Mouse (Mus musculus) C2C12 (cell line): ENCODE measurements around the gene Ccdc171. TPM values are rescaled to one million over a fixed set of nuclear protein-coding genes. Genes with fewer than 3 reads are reported as not detected.
A peak's percentile ranks its signal among the peaks of the same experiment; 100 is the strongest.
"Not testable (repeated sequence)": the region's sequence is repeated elsewhere in the genome, so short reads cannot be mapped to it uniquely, and the experiment has no call there.

Experiments used
- H3K27me3 ChIP-seq: one replicate; pipeline ENCODE4 v1.6.1; 2011; ENCODE audit not compliant: control insufficient read depth, insufficient read depth, insufficient read length
- H3K36me3 ChIP-seq: one replicate; pipeline ENCODE4 v1.6.1; 2011; ENCODE audit not compliant: control insufficient read depth, insufficient read depth
- H3K4me3 ChIP-seq: one replicate; pipeline ENCODE4 v1.5.1; 2011; ENCODE audit warnings: mild to moderate bottlenecking, control low read depth; ENCODE audit not compliant: poor library complexity, insufficient read depth, severe bottlenecking
- H3K79me2 ChIP-seq: one replicate; pipeline ENCODE4 v1.6.1; 2011; ENCODE audit not compliant: control insufficient read depth, insufficient read depth
- H3K79me3 ChIP-seq: one replicate; pipeline ENCODE4 v1.6.1; 2011; ENCODE audit warnings: low read depth, control low read depth
- H3ac ChIP-seq: one replicate; pipeline ENCODE3; 2011; ENCODE audit warnings: low read depth; ENCODE audit not compliant: control insufficient read depth, insufficient read length
- CEBPB ChIP-seq: IDR thresholded peaks from one replicate; pipeline ENCODE4 v1.6.1; 2011; ENCODE audit warnings: low read depth, mild to moderate bottlenecking, control low read depth, moderate library complexity
- CTCF ChIP-seq: IDR thresholded peaks from one replicate; pipeline ENCODE4 v1.5.1; 2011; ENCODE audit not compliant: control insufficient read depth, insufficient read depth, insufficient read length
- FOSL1 ChIP-seq: IDR thresholded peaks from one replicate; pipeline ENCODE4 v1.8.0; 2011; ENCODE audit warnings: mild to moderate bottlenecking, low read length; ENCODE audit not compliant: poor library complexity, insufficient read depth, severe bottlenecking
- MAX ChIP-seq: IDR thresholded peaks from one replicate; pipeline ENCODE4 v1.6.1; 2011; ENCODE audit warnings: mild to moderate bottlenecking, control low read depth
- MYOD1 ChIP-seq: IDR thresholded peaks from one replicate; pipeline ENCODE4 v1.6.1; 2011; ENCODE audit warnings: low read depth; ENCODE audit not compliant: control insufficient read depth, insufficient read length
- MYOG ChIP-seq: IDR thresholded peaks from one replicate; pipeline ENCODE4 v1.6.1; 2011; ENCODE audit not compliant: control insufficient read depth, insufficient read length; ENCODE audit errors: extremely low read depth
- USF1 ChIP-seq: IDR thresholded peaks from one replicate; pipeline ENCODE4 v1.6.1; 2011; ENCODE audit warnings: low read depth, mild to moderate bottlenecking, control low read depth, moderate library complexity
- long read RNA-seq, 2 experiments: library from polyadenylated mRNA; unstranded; transcript quantifications; one replicate each; pipeline ENCODE4 v2.0.0; 2019 to 2020
- polyA plus RNA-seq: library from polyadenylated mRNA; unstranded; fragments of >200 nt; fragmentation: generic; extraction: Trizol; gene quantifications from one replicate; pipeline ENCODE4 v1.2.1, GENCODE M21; 2012; ENCODE audit warnings: missing spikeins

Ccdc171 gene
- polyA plus RNA-seq, result 0.37 TPM
- long read RNA-seq, experiment 1, partial matches to known transcripts, result 1 of 3 reads
- long read RNA-seq, experiment 1, other reads (novel, unspliced or antisense), result 2 of 3 reads
- long read RNA-seq, experiment 2, partial matches to known transcripts, result 1 of 7 reads
- long read RNA-seq, experiment 2, other reads (novel, unspliced or antisense), result 6 of 7 reads

DNA sequence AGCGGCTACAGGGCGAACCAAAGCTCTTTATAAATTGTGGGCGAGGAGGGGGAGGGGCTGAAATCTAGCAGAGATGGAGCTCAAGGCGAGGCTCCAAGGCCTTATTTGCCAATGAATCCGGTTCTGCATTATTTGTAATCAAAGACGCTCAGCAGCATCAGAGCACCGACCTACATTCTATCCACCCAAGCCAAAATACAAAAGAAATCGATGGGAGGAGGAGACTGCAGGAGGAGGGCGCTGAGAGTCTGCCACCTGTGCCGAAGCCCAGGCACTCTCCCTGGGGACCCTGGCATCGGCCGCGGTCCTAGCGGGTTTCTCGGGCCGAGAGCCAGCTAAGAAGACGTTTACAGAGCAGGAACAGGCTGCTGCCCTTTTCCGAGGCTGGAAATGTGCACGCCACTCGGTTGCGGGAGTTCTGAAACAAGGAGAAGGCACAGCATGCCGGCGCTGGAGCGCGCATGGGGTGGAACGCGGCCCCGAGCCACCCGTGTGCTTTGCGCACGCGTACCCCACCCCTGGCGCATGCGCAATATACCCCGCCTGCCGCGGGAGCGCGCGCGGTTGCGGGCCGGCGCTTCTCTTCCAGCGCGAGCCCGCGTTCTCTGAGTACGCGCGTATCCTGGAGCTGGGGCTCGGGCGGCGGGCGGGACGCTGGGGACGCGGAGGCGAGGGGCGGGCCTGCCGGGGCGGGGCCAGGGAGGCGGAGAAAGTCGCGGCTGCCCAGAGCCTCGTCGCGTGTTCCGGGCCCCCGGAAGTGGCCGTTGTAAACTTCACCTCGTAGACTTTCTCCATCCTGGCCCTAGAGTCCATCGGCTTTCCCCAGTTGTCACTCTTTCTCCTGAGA, at the start of gene Ccdc171:
Gene Ccdc171 (plus strand): TSS at position 703 of the 847 bp plus-strand sequence.
- no peak for TF ChIP-seq CTCF
- TF ChIP-seq MYOD1, result no peak
- no peak for TF ChIP-seq FOSL1
- no peak for TF ChIP-seq USF1
- no peak for TF ChIP-seq MYOG
- TF ChIP-seq MAX, result no peak
- no peak for TF ChIP-seq CEBPB
- Histone ChIP-seq H3K79me2 (no peaks in the 10 kb centered on the region), H3K4me3 (peak within 1 kb of the TSS; percentile 66), H3K27me3 (no peaks in the 10 kb centered on the region), H3K79me3 (no peaks in the 10 kb centered on the region), H3ac (peak within 1 kb of the TSS; percentile 84), H3K36me3 (no peaks in the 10 kb centered on the region)

DNA sequence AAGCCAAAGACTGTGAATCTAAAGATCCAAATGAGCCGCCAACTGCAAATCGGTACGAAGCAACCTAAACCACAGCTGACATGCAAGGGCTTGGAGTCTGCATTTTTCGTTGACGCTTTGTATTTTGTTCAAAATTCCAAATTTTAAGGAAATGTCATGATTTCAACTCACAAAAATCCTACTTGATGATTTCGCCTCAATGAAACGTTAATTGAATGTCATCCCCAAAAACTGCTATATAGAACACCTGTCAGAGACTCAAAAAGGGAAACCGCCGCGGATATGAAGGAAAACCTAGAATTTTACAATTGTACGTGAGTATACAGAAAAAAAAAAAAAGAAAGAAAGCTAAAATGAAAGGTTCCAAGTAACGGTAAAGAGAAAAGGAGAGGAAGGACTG, 40.1 kb upstream of the Ccdc171 start:
- peaks cover 39% of the 10 kb centered on the region for H3K79me3 ChIP-seq
- H3K36me3 ChIP-seq, result peaks cover 40% of the 10 kb centered on the region
- H3ac ChIP-seq, result peak overlapping the region; percentile 82
- peaks cover 51% of the 10 kb centered on the region for H3K79me2 ChIP-seq
- H3K4me3 ChIP-seq, result peak overlapping the region; percentile 49
- no peaks in the 10 kb centered on the region for H3K27me3 ChIP-seq
- TF ChIP-seq MYOG (no peak), USF1 (no peak), CTCF (no peak), MYOD1 (no peak), CEBPB (no peak), MAX (no peak), FOSL1 (no peak)

DNA sequence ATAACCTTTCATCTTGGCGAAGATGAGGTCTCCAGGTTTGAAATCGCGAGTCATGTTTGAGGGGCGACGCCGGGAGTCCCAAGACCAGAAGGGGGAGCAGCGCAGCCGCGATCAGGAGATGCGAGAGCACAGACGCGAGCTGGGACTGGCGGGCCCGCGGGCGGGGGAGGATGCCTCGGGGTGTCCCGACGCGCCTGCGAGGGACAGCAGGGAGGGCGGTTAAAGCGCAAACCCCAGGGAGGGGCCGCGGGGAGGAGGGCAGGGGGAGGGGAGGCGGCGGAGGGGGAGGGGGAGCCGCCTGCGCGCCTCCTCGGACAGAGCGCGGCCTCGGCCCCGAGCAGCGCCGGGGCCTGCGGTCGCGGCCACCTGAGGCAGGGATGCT, 39.6 kb upstream of the Ccdc171 start:
- H3K4me3 ChIP-seq, result peak overlapping the region; percentile 49
- H3ac ChIP-seq, result peak overlapping the region; percentile 82
- H3K79me2 ChIP-seq, result peaks cover 49% of the 10 kb centered on the region
- H3K27me3 ChIP-seq, result no peaks in the 10 kb centered on the region
- peaks cover 35% of the 10 kb centered on the region for H3K36me3 ChIP-seq
- H3K79me3 ChIP-seq, result peaks cover 39% of the 10 kb centered on the region
- TF ChIP-seq MAX (peak; percentile 17), CTCF (peak; percentile 54), USF1 (no peak)

DNA sequence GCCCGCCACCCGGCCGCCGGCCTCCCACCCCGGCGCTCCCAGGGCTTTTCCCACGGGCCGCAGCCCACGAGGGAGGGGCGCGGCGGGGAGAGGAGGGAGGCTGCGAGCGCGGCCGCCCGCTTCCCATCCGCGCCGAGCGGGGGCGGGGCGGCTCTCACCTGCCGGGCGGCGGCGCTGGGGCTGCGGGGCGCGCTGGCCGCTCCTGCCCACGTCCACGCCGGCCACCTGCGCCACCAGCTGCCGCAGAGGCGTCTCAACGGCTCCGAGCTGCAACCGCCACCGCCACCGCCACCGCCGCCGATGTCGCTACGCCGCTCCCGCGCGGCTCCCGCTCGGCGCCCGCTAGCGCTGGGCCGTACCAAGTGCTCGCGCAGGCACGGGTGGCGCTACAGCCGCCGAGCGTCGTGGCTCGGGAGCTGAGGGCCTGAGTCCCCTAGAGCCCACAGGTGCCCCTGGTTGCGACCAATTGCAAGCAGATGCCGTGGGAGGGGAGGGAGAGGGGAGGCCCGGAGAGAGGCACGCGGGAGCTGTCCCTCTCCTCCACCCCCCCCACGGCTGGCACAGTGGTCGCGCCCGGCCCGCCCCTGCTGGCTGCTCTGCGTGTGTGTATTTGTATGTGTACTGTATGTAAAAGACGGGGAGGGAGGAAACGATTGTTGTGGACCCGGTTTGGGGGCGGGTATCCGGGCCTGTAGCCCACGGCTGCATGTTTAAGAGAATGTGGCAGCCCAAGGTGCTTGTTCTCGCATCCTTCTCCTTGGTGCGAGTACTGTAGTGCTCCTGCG, 39.0 kb upstream of the Ccdc171 start, which contains the start of gene Psip1:
Gene Psip1 (minus strand): TSS at position 343 of the 785 bp plus-strand sequence.
- Histone ChIP-seq H3K79me3 (peaks cover 36% of the 10 kb centered on the region), H3K27me3 (no peaks in the 10 kb centered on the region), H3K79me2 (peaks cover 43% of the 10 kb centered on the region), H3K36me3 (peaks cover 30% of the 10 kb centered on the region), H3ac (peak within 1 kb of the TSS; percentile 82), H3K4me3 (peak within 1 kb of the TSS; percentile 49)
- TF ChIP-seq USF1 (no peak), MAX (peak; percentile 52)

DNA sequence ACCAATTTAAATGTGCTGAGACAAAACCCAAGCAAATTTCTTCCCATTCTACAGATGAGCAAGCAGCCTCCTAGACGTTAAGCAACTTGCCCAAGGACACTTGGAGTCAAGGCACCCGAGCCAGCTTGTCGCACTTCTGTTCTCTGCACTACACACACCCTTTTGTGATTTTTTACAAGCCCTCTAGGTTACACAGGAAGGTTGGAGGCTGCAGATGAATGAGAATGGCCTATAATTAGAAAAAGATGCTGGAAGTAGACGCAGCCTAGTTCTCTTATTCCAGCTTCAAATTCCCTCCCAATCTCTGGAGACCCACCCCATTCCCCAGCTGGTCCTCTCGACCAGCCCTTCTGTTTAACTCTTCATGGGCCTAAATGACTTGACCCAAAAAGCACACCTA, 36.2 kb upstream of the Ccdc171 start:
- no peak for TF ChIP-seq CTCF
- no peak for TF ChIP-seq FOSL1
- TF ChIP-seq USF1, result no peak
- no peak for TF ChIP-seq MYOD1
- no peak for TF ChIP-seq MYOG
- no peak for TF ChIP-seq CEBPB
- no peak for TF ChIP-seq MAX
- H3K79me3 ChIP-seq, result peaks cover 15% of the 10 kb centered on the region
- no peak overlapping the region for H3K4me3 ChIP-seq
- H3K27me3 ChIP-seq, result no peaks in the 10 kb centered on the region
- H3K36me3 ChIP-seq, result peaks cover 3% of the 10 kb centered on the region
- peaks cover 15% of the 10 kb centered on the region for H3K79me2 ChIP-seq
- H3ac ChIP-seq, result no peak overlapping the region

DNA sequence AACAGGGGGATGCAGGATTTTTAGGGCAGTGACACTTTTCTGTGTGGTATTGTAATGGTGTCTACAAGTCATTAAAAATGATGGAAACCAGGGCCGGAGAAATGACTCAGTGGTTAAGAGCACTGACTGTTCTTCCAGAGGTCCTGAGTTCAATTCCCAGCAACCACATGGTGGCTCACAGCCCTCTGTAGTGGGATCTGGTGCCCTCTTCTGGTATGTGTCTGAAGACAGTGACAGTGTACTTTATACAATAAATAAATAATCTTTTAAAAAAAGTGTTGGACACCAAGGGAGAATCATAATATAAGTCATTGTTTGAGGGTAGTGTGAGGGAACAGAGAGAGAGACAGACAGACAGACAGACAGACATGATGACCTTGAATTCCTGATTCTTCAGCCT, 32.2 kb upstream of the Ccdc171 start:
- Histone ChIP-seq H3ac (no peak overlapping the region), H3K36me3 (no peaks in the 10 kb centered on the region), H3K27me3 (no peaks in the 10 kb centered on the region), H3K4me3 (no peak overlapping the region), H3K79me3 (no peaks in the 10 kb centered on the region), H3K79me2 (no peaks in the 10 kb centered on the region)
- TF ChIP-seq FOSL1 (no peak), CEBPB (no peak), MYOD1 (no peak), MAX (no peak), MYOG (no peak), CTCF (no peak), USF1 (no peak)

DNA sequence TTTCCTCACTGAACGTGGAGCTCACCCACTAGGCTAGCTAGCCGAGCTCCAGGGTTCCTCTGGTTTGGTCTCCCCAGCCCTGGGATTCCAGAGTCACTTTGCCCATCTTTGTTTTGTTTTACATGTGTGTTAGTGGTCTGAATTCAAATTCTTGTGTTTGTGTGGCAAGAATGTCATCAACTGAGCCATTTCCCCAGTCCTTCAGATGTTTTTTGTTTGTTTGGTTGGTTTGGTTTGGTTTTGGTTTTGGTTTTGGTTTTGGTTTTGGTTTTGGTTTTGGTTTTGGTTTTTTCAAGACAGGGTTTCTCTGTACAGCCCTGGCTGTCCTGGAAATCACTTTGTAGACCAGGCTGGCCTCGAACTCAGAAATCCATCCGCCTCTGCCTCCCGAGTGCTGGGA, 28.3 kb upstream of the Ccdc171 start:
- H3K36me3 ChIP-seq, H3K4me3 ChIP-seq, H3ac ChIP-seq, H3K79me2 ChIP-seq, H3K79me3 ChIP-seq, H3K27me3 ChIP-seq: not testable (repeated sequence)
